Mouse (Mus musculus): Measurements from ENCODE around the gene Ffar1. TPM values are rescaled to one million over a fixed set of nuclear protein-coding genes. Genes with fewer than 3 reads are reported as not detected.

The Ffar1 gene
- not detected for polyA plus RNA-seq (2014; fragmentation: Illumina TruSeq; extraction: RNeasy Lipid Tissue Mini Kit (QIAGEN cat#74804); ENCODE audit: low read depth, low replicate concordance)

DNA sequence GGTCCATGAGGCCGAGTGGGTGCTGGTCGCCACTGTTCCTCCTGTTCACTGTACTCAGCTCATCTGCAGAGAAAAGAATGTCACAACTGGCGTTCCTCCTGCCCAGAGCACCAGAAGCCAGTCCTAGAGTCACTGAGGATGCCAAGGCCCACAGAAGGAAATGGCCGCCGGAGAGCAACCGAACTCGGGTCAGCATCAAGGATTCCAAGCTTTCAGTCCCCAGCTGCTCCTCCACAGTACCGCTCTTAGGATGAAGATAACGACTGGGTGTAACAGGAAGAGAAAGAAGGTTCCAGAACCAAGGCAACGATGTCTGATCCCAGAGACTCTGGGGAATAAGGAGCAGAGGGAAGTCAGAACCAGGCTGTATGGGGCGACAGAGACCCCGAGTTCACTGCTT lies at the start of gene Ffar1:
Gene Ffar1 (minus strand): TSS at position 101 of the 400 bp plus-strand sequence.

DNA sequence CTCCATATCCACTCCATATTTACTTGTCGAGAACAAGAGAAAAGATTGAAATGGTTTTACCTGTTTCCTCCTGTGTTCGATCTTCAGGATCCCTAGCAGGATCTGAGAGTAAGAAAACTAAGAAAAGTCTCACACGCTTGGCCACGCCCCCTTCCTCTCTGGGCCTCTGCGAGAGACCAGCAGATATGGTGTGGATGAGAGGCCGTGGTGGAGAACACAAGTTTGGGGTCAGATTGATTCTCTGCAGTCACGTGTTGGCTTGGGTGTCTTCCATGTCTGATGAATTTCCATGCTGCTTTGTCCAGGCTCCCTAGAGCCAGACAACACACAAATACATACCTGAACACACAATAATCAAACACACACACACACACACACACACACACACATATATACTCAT lies 18.8 kb upstream of the Ffar1 start, which contains the start of gene Cd22:
Gene Cd22 (minus strand): TSS at position 167 of the 400 bp plus-strand sequence.

DNA sequence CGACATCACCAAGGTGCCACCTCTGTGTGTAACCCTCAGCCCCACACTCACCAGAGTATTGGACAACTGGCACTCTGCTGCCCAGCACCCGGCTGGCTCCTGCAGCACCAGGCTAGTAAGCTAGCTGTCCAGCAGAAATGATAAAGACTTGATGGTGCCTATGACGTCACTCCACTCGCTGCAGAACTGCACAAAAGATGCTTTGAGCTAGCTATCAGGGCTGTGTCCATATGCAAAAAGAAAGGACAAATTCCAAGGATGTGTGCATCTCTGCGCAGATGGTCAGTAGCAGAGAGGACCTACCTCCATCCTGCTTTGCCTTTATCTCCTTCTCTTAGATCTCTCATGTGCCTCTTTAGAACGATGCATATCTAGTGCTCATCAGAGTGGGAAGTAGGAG lies 5.3 kb downstream of the Ffar1 start, which contains the start of gene Ffar3:
Gene Ffar3 (minus strand): TSS at position 101 of the 400 bp plus-strand sequence.

DNA sequence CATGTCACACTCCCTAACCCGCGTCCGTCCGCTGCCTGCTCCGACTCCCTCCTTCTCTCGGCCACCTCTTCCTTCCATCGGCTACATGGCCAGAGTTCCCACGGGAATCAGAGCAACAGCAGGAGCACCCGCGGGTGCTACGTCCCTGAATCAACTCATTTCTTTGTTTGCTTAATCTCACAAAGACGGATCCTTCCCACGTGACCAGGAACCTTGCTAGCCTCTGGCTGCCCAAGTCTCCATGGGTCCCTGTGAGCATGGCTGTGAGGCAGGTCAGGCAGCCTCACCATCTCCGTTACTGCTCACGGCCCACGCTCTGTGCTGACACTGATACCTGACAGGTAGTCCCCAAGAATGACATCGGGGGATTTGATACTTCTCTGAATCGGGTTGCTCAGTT lies 37.7 kb downstream of the Ffar1 start, which contains the start of gene Ffar2:
Gene Ffar2 (minus strand): TSS at position 101 of the 400 bp plus-strand sequence.

Other genes with a start within 250 kb of the Ffar1 start
- gene Upk1a, start 248.7 kb downstream of the Ffar1 start, polyA plus RNA-seq (2014; fragmentation: Illumina TruSeq; extraction: RNeasy Lipid Tissue Mini Kit (QIAGEN cat#74804); ENCODE audit: low read depth, low replicate concordance) = not detected
- 967 TPM for gene Cox6b1, start 235.4 kb downstream of the Ffar1 start, polyA plus RNA-seq (2014; fragmentation: Illumina TruSeq; extraction: RNeasy Lipid Tissue Mini Kit (QIAGEN cat#74804); ENCODE audit: low read depth, low replicate concordance)
- not detected for gene Etv2, start 225.7 kb downstream of the Ffar1 start, polyA plus RNA-seq (2014; fragmentation: Illumina TruSeq; extraction: RNeasy Lipid Tissue Mini Kit (QIAGEN cat#74804); ENCODE audit: low read depth, low replicate concordance)
- gene Rbm42, start 211.2 kb downstream of the Ffar1 start, polyA plus RNA-seq (2014; fragmentation: Illumina TruSeq; extraction: RNeasy Lipid Tissue Mini Kit (QIAGEN cat#74804); ENCODE audit: low read depth, low replicate concordance) = 0.50 TPM
- gene Haus5, start 196.6 kb downstream of the Ffar1 start, polyA plus RNA-seq (2014; fragmentation: Illumina TruSeq; extraction: RNeasy Lipid Tissue Mini Kit (QIAGEN cat#74804); ENCODE audit: low read depth, low replicate concordance) = 0.93 TPM
- gene Pmis2, start 190.0 kb downstream of the Ffar1 start, polyA plus RNA-seq (2014; fragmentation: Illumina TruSeq; extraction: RNeasy Lipid Tissue Mini Kit (QIAGEN cat#74804); ENCODE audit: low read depth, low replicate concordance) = not detected
- not detected for gene 2200002J24Rik, start 162.6 kb downstream of the Ffar1 start, polyA plus RNA-seq (2014; fragmentation: Illumina TruSeq; extraction: RNeasy Lipid Tissue Mini Kit (QIAGEN cat#74804); ENCODE audit: low read depth, low replicate concordance)
- gene Atp4a, start 149.4 kb downstream of the Ffar1 start, polyA plus RNA-seq (2014; fragmentation: Illumina TruSeq; extraction: RNeasy Lipid Tissue Mini Kit (QIAGEN cat#74804); ENCODE audit: low read depth, low replicate concordance) = 0.21 TPM
- 28.3 TPM for gene Tmem147, start 132.0 kb downstream of the Ffar1 start, polyA plus RNA-seq (2014; fragmentation: Illumina TruSeq; extraction: RNeasy Lipid Tissue Mini Kit (QIAGEN cat#74804); ENCODE audit: low read depth, low replicate concordance)
- gene Gapdhs, start 117.9 kb downstream of the Ffar1 start, polyA plus RNA-seq (2014; fragmentation: Illumina TruSeq; extraction: RNeasy Lipid Tissue Mini Kit (QIAGEN cat#74804); ENCODE audit: low read depth, low replicate concordance) = not detected
- not detected for gene Sbsn, start 110.1 kb downstream of the Ffar1 start, polyA plus RNA-seq (2014; fragmentation: Illumina TruSeq; extraction: RNeasy Lipid Tissue Mini Kit (QIAGEN cat#74804); ENCODE audit: low read depth, low replicate concordance)
- not detected for gene Dmkn, start 97.8 kb downstream of the Ffar1 start, polyA plus RNA-seq (2014; fragmentation: Illumina TruSeq; extraction: RNeasy Lipid Tissue Mini Kit (QIAGEN cat#74804); ENCODE audit: low read depth, low replicate concordance)
- gene Krtdap, start 73.7 kb downstream of the Ffar1 start, polyA plus RNA-seq (2014; fragmentation: Illumina TruSeq; extraction: RNeasy Lipid Tissue Mini Kit (QIAGEN cat#74804); ENCODE audit: low read depth, low replicate concordance) = not detected
- not detected for gene Ffar2, start 37.8 kb downstream of the Ffar1 start, polyA plus RNA-seq (2014; fragmentation: Illumina TruSeq; extraction: RNeasy Lipid Tissue Mini Kit (QIAGEN cat#74804); ENCODE audit: low read depth, low replicate concordance)
- not detected for gene Ffar3, start 5.4 kb downstream of the Ffar1 start, polyA plus RNA-seq (2014; fragmentation: Illumina TruSeq; extraction: RNeasy Lipid Tissue Mini Kit (QIAGEN cat#74804); ENCODE audit: low read depth, low replicate concordance)
- gene Cd22, start 18.8 kb upstream of the Ffar1 start, polyA plus RNA-seq (2014; fragmentation: Illumina TruSeq; extraction: RNeasy Lipid Tissue Mini Kit (QIAGEN cat#74804); ENCODE audit: low read depth, low replicate concordance) = 0.79 TPM
- gene Mag, start 53.3 kb upstream of the Ffar1 start, polyA plus RNA-seq (2014; fragmentation: Illumina TruSeq; extraction: RNeasy Lipid Tissue Mini Kit (QIAGEN cat#74804); ENCODE audit: low read depth, low replicate concordance) = not detected
- gene Hamp2, start 63.1 kb upstream of the Ffar1 start, polyA plus RNA-seq (2014; fragmentation: Illumina TruSeq; extraction: RNeasy Lipid Tissue Mini Kit (QIAGEN cat#74804); ENCODE audit: low read depth, low replicate concordance) = 1,441 TPM
- 2,943 TPM for gene Hamp, start 82.5 kb upstream of the Ffar1 start, polyA plus RNA-seq (2014; fragmentation: Illumina TruSeq; extraction: RNeasy Lipid Tissue Mini Kit (QIAGEN cat#74804); ENCODE audit: low read depth, low replicate concordance)
- gene Usf2, start 95.2 kb upstream of the Ffar1 start, polyA plus RNA-seq (2014; fragmentation: Illumina TruSeq; extraction: RNeasy Lipid Tissue Mini Kit (QIAGEN cat#74804); ENCODE audit: low read depth, low replicate concordance) = 49.2 TPM
- gene Lsr, start 111.9 kb upstream of the Ffar1 start, polyA plus RNA-seq (2014; fragmentation: Illumina TruSeq; extraction: RNeasy Lipid Tissue Mini Kit (QIAGEN cat#74804); ENCODE audit: low read depth, low replicate concordance) = 12.5 TPM
- gene Fam187b, start 112.2 kb upstream of the Ffar1 start, polyA plus RNA-seq (2014; fragmentation: Illumina TruSeq; extraction: RNeasy Lipid Tissue Mini Kit (QIAGEN cat#74804); ENCODE audit: low read depth, low replicate concordance) = 2.4 TPM
- 2.7 TPM for gene Fxyd5, start 180.9 kb upstream of the Ffar1 start, polyA plus RNA-seq (2014; fragmentation: Illumina TruSeq; extraction: RNeasy Lipid Tissue Mini Kit (QIAGEN cat#74804); ENCODE audit: low read depth, low replicate concordance)
- not detected for gene Fxyd7, start 189.9 kb upstream of the Ffar1 start, polyA plus RNA-seq (2014; fragmentation: Illumina TruSeq; extraction: RNeasy Lipid Tissue Mini Kit (QIAGEN cat#74804); ENCODE audit: low read depth, low replicate concordance)
- 52.4 TPM for gene Fxyd1, start 195.6 kb upstream of the Ffar1 start, polyA plus RNA-seq (2014; fragmentation: Illumina TruSeq; extraction: RNeasy Lipid Tissue Mini Kit (QIAGEN cat#74804); ENCODE audit: low read depth, low replicate concordance)
- not detected for gene Lgi4, start 197.8 kb upstream of the Ffar1 start, polyA plus RNA-seq (2014; fragmentation: Illumina TruSeq; extraction: RNeasy Lipid Tissue Mini Kit (QIAGEN cat#74804); ENCODE audit: low read depth, low replicate concordance)
- 0.95 TPM for gene Fxyd3, start 215.1 kb upstream of the Ffar1 start, polyA plus RNA-seq (2014; fragmentation: Illumina TruSeq; extraction: RNeasy Lipid Tissue Mini Kit (QIAGEN cat#74804); ENCODE audit: low read depth, low replicate concordance)

Measured in liver, adult 10 weeks (tissue).